25 mouse cellular contexts compared by ENCODE assay signal in the genomic region with DNA sequence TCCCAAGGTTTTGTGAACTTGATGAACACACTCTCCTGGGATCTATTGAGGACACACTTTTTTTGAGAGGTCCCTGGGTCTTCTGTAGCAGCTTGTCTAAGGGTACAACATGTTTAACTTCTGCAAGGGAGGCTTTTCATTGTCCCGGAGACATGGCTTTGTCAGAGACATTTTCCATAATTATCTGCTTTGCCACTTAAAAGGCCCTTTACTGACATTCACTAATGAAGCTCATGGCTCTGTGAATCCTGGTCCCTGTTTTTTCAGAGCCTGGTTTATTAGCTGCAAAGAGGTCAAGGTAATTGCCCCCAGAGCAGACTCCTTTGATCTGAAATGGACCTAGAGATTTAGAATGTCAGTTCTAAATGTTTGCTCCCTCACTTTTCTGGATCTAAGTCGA.
DNase-seq lines count a peak whose midpoint lies in the region; ATAC-seq and TF ChIP-seq lines count a peak whose summit lies in the region.
"Had no signal": no experiment of that assay in that cellular context is flagged by ENCODE, and none has a peak within 500 bp of the region (broad histone marks: within the 10 kb centered on the region; RNA-seq: fewer than 3 reads in every experiment).

No protein-coding gene starts in this region.

- no peak for TF ChIP-seq CTCF in layer of hippocampus, adult 2 months (conservative IDR thresholded peaks at IDR 0.05)

- H3K4me2 ChIP-seq in forebrain, embryonic 15.5 days (replicated peaks): no peak overlapping the region
- H3K4me2 ChIP-seq in hindbrain, embryonic 13.5 days: no peak overlapping the region
- no peak overlapping the region for H3K4me2 ChIP-seq in hindbrain, embryonic 14.5 days (replicated peaks)
- H3K4me2 ChIP-seq: embryonic facial prominence, embryonic 15.5 days; heart, embryonic 11.5 days; kidney, embryonic 15.5 days; liver, embryonic 15.5 days; lung, embryonic 15.5 days; neural tube, embryonic 13.5 days; stomach, embryonic 15.5 days had no signal

- ATAC-seq in forebrain, embryonic 15.5 days (replicated peaks): no peak
- no peak for ATAC-seq in hindbrain, embryonic 13.5 days (ENCODE audit: low FRiP score)
- no peak for ATAC-seq in hindbrain, embryonic 14.5 days (ENCODE audit: low FRiP score)
- ATAC-seq: Patski had no signal

- DNase-seq in forebrain, embryonic 10.5 days (ENCODE audit: extremely low spot score, low spot score): no peak
- DNase-seq in hindbrain, embryonic 14.5 days (ENCODE audit: low spot score): no peak
- DNase-seq in limb, embryonic 10.5 days (ENCODE audit: low spot score): no peak
- peak; percentile 52 for DNase-seq in retina, embryonic 14.5 days (ENCODE audit: low spot score)
- DNase-seq in layer of hippocampus, adult 2 months (ENCODE audit: low spot score in 2 of 2): no peak
- DNase-seq: cerebellum, adult 18-20 months; cerebellum, postnatal 14 days; heart, postnatal 10 days; kidney, adult 11 months; kidney, postnatal 36 days; liver; lung, postnatal 4 days; right cerebral cortex, adult 18-20 months; right cerebral cortex, postnatal 4 days; thymus, postnatal 25 days had no signal

- H3K36me3 ChIP-seq in forebrain, embryonic 10.5 days (replicated peaks): no peaks in the 10 kb centered on the region
- peaks cover 7% of the 10 kb centered on the region; the same call in 1 of the 2 replicates for H3K36me3 ChIP-seq in forebrain, embryonic 15.5 days
- peaks cover 16% of the 10 kb centered on the region for H3K36me3 ChIP-seq in hindbrain, embryonic 13.5 days
- peaks cover 17% of the 10 kb centered on the region; the same call in 1 of the 2 replicates for H3K36me3 ChIP-seq in hindbrain, embryonic 14.5 days (replicated peaks; ENCODE audit: control insufficient read depth, insufficient read depth)
- H3K36me3 ChIP-seq in limb, embryonic 10.5 days: peaks cover 6% of the 10 kb centered on the region; the same call in 1 of the 2 replicates
- H3K36me3 ChIP-seq: embryonic facial prominence, embryonic 15.5 days; kidney, embryonic 15.5 days; liver, embryonic 15.5 days; lung, embryonic 15.5 days; stomach, embryonic 15.5 days had no signal

- peaks cover 46% of the 10 kb centered on the region for H3K4me1 ChIP-seq in forebrain, embryonic 10.5 days
- peaks cover 16% of the 10 kb centered on the region for H3K4me1 ChIP-seq in forebrain, embryonic 15.5 days
- peaks cover 20% of the 10 kb centered on the region for H3K4me1 ChIP-seq in hindbrain, embryonic 13.5 days (replicated peaks)
- H3K4me1 ChIP-seq in hindbrain, embryonic 14.5 days (replicated peaks; ENCODE audit: control insufficient read depth, insufficient read depth, low read length): peaks cover 10% of the 10 kb centered on the region
- peaks cover 27% of the 10 kb centered on the region for H3K4me1 ChIP-seq in limb, embryonic 10.5 days
- H3K4me1 ChIP-seq: liver, embryonic 15.5 days; lung, embryonic 15.5 days; stomach, embryonic 15.5 days had no signal

- no peak overlapping the region for H3K9ac ChIP-seq in forebrain, embryonic 15.5 days (replicated peaks)
- no peak overlapping the region for H3K9ac ChIP-seq in hindbrain, embryonic 13.5 days
- no peak overlapping the region for H3K9ac ChIP-seq in hindbrain, embryonic 14.5 days
- H3K9ac ChIP-seq: embryonic facial prominence, embryonic 15.5 days; kidney, embryonic 15.5 days; liver, embryonic 15.5 days; lung, embryonic 15.5 days; neural tube, embryonic 13.5 days; stomach, embryonic 15.5 days had no signal

- no peak overlapping the region for H3K4me3 ChIP-seq in forebrain, embryonic 10.5 days
- H3K4me3 ChIP-seq in forebrain, embryonic 15.5 days: no peak overlapping the region
- no peak overlapping the region for H3K4me3 ChIP-seq in hindbrain, embryonic 13.5 days
- H3K4me3 ChIP-seq in hindbrain, embryonic 14.5 days (replicated peaks; ENCODE audit: low read length): no peak overlapping the region
- H3K4me3 ChIP-seq in limb, embryonic 10.5 days: no peak overlapping the region
- H3K4me3 ChIP-seq in layer of hippocampus, adult 2 months: no peak overlapping the region
- H3K4me3 ChIP-seq: embryonic facial prominence, embryonic 15.5 days; kidney, embryonic 15.5 days; liver, embryonic 15.5 days; lung, embryonic 15.5 days; neural tube, embryonic 13.5 days; stomach, embryonic 15.5 days had no signal

- 0 out of 2 replicates have a peak overlapping the region, but pooled peaks have one; percentile 22 for H3K27ac ChIP-seq in forebrain, embryonic 10.5 days
- no peak overlapping the region for H3K27ac ChIP-seq in forebrain, embryonic 15.5 days (replicated peaks)
- H3K27ac ChIP-seq in hindbrain, embryonic 13.5 days: peak overlapping the region; percentile 24; the same call in 1 of the 2 replicates
- H3K27ac ChIP-seq in hindbrain, embryonic 14.5 days: no peak overlapping the region
- peak overlapping the region; percentile 66; the same call in 1 of the 2 replicates for H3K27ac ChIP-seq in limb, embryonic 10.5 days
- no peak overlapping the region for H3K27ac ChIP-seq in layer of hippocampus, adult 2 months
- H3K27ac ChIP-seq: embryonic facial prominence, embryonic 15.5 days; kidney, embryonic 15.5 days; liver, embryonic 15.5 days; lung, embryonic 15.5 days; neural tube, embryonic 13.5 days; stomach, embryonic 15.5 days had no signal

- no peaks in the 10 kb centered on the region for H3K9me3 ChIP-seq in forebrain, embryonic 10.5 days
- no peaks in the 10 kb centered on the region for H3K9me3 ChIP-seq in forebrain, embryonic 15.5 days
- H3K9me3 ChIP-seq in hindbrain, embryonic 13.5 days: no peaks in the 10 kb centered on the region
- no peaks in the 10 kb centered on the region for H3K9me3 ChIP-seq in hindbrain, embryonic 14.5 days (ENCODE audit: control insufficient read depth, low read length)
- no peaks in the 10 kb centered on the region for H3K9me3 ChIP-seq in limb, embryonic 10.5 days (replicated peaks)
- H3K9me3 ChIP-seq: embryonic facial prominence, embryonic 15.5 days; kidney, embryonic 15.5 days; liver, embryonic 15.5 days; lung, embryonic 15.5 days; neural tube, embryonic 13.5 days; stomach, embryonic 15.5 days had no signal

- peaks cover 8% of the 10 kb centered on the region; the same call in 1 of the 2 replicates for H3K27me3 ChIP-seq in forebrain, embryonic 10.5 days (ENCODE audit: poor library complexity, severe bottlenecking)
- H3K27me3 ChIP-seq in forebrain, embryonic 15.5 days: no peaks in the 10 kb centered on the region
- H3K27me3 ChIP-seq in hindbrain, embryonic 13.5 days: no peaks in the 10 kb centered on the region
- H3K27me3 ChIP-seq in hindbrain, embryonic 14.5 days (ENCODE audit: control insufficient read depth, insufficient read depth, low read length): no peaks in the 10 kb centered on the region
- H3K27me3 ChIP-seq in limb, embryonic 10.5 days (ENCODE audit: low read depth, poor library complexity, severe bottlenecking): no peaks in the 10 kb centered on the region
- H3K27me3 ChIP-seq: embryonic facial prominence, embryonic 15.5 days; kidney, embryonic 15.5 days; liver, embryonic 15.5 days; lung, embryonic 15.5 days; neural tube, embryonic 13.5 days; Patski; stomach, embryonic 15.5 days had no signal

- WGBS in forebrain, embryonic 10.5 days: 57% methylated on average over 2 of the region's 2 CpGs
- 27% methylated on average over 2 of the region's 2 CpGs for WGBS in forebrain, embryonic 15.5 days
- WGBS in hindbrain, embryonic 13.5 days: 63% methylated on average over 2 of the region's 2 CpGs
- 52% methylated on average over 2 of the region's 2 CpGs for WGBS in hindbrain, embryonic 14.5 days
- WGBS in limb, embryonic 10.5 days: 11% methylated on average over 2 of the region's 2 CpGs

Comparison
In these comparisons a context has a peak if more than half of its experiments do, and no peak if none do; other contexts are left out.
1. H3K27ac ChIP-seq: peak in forebrain, embryonic 10.5 days (single experiment), hindbrain, embryonic 13.5 days (single experiment) and limb, embryonic 10.5 days (single experiment); none in forebrain, embryonic 15.5 days (single experiment), hindbrain, embryonic 14.5 days (single experiment) and layer of hippocampus, adult 2 months (single experiment).